Mouse (Mus musculus) E14TG2a.4 (cell line): Measurements from ENCODE around the gene Srcin1.

Experiments
- CTCF ChIP-seq: conservative IDR thresholded peaks from 2 replicates; pipeline ENCODE4 v1.5.1; 2014; ENCODE audit warnings: low read length
- NANOG ChIP-seq: IDR thresholded peaks from 2 replicates; pipeline ENCODE4 v1.6.1; 2014; ENCODE audit warnings: borderline replicate concordance, low read length, mixed read lengths
- POU5F1 ChIP-seq: IDR thresholded peaks from 2 replicates; pipeline ENCODE4 v1.6.1; 2014; ENCODE audit warnings: low read length, borderline replicate concordance

- TF ChIP-seq CTCF (no peak), NANOG (no peak), POU5F1 (no peak)
Observed at GRCm38 (mm10) chr11:97568729-97569128, 7.3 kb downstream of the Srcin1 start.
